Mouse (Mus musculus): Measurements from ENCODE around the gene Gm49354. TPM values are rescaled to one million over a fixed set of nuclear protein-coding genes. Genes with fewer than 3 reads are reported as not detected.
"Not testable (repeated sequence)": the region's sequence is repeated elsewhere in the genome, so short reads cannot be mapped to it uniquely, and the experiment has no call there.

Gm49354 gene
- total RNA-seq, 2 experiments from 2014 or later, result not detected

GRCm38 (mm10) chr13:59770164-59770562 is 11.9 kb downstream of the Gm49354 start:
- intact Hi-C loops (cut with DNase I), result no loop called here
- DNase-seq (ENCODE audit: extremely low spot score in 1 of 2, low spot score in 2 of 2), result peak; percentile 83 to 94

- DNase-seq (ENCODE audit: extremely low spot score in 1 of 2, low spot score in 2 of 2), result peak; percentile 100
- intact Hi-C loops (cut with DNase I), result no loop called here
These were observed 12.5 kb downstream of the Gm49354 start, which contains the start of gene Isca1 for GRCm38 (mm10) chr13:59769296-59770163. TSS of gene Isca1 (minus strand) at chr13:59769810.

- no peak for DNase-seq (ENCODE audit: extremely low spot score in 1 of 2, low spot score in 2 of 2)
- intact Hi-C loops (cut with DNase I), result no loop called here
These were observed 13.5 kb downstream of the Gm49354 start for GRCm38 (mm10) chr13:59768531-59768930.

- intact Hi-C loops (cut with DNase I), result no loop called here
- DNase-seq (ENCODE audit: extremely low spot score in 1 of 2, low spot score in 2 of 2), result no peak
These were observed 15.1 kb downstream of the Gm49354 start for GRCm38 (mm10) chr13:59766786-59767515.

GRCm38 (mm10) chr13:59762791-59763190 is 19.3 kb downstream of the Gm49354 start:
- intact Hi-C loops (cut with DNase I), result no loop called here

GRCm38 (mm10) chr13:59756906-59757305 is 25.1 kb downstream of the Gm49354 start:
- DNase-seq (ENCODE audit: extremely low spot score in 1 of 2, low spot score in 2 of 2), result no peak
- intact Hi-C loops (cut with DNase I), result no loop called here

More at GRCm38 (mm10) chr13:59762791-59763190, 19.3 kb downstream of the Gm49354 start:
- no peak for DNase-seq (ENCODE audit: extremely low spot score in 1 of 2, low spot score in 2 of 2)

- no peak for DNase-seq (ENCODE audit: extremely low spot score in 1 of 2, low spot score in 2 of 2)
- intact Hi-C loops (cut with DNase I), result no loop called here
These were observed 31.7 kb downstream of the Gm49354 start for GRCm38 (mm10) chr13:59750310-59750709.

GRCm38 (mm10) chr13:59746711-59747110 is 35.3 kb downstream of the Gm49354 start, which contains the start of gene 1700014D04Rik:
TSS of gene 1700014D04Rik (minus strand) at chr13:59746752.
- no peak for DNase-seq (ENCODE audit: extremely low spot score in 1 of 2, low spot score in 2 of 2)
- intact Hi-C loops (cut with DNase I), result no loop called here

GRCm38 (mm10) chr13:59746164-59746563 is 35.9 kb downstream of the Gm49354 start:
- no peak for DNase-seq (ENCODE audit: extremely low spot score in 1 of 2, low spot score in 2 of 2)
- intact Hi-C loops (cut with DNase I), result no loop called here

- DNase-seq (ENCODE audit: extremely low spot score in 1 of 2, low spot score in 2 of 2), result no peak
- intact Hi-C loops (cut with DNase I), result no loop called here
These were observed 36.6 kb downstream of the Gm49354 start for GRCm38 (mm10) chr13:59745462-59745861.

GRCm38 (mm10) chr13:59741697-59742096 is 40.3 kb downstream of the Gm49354 start:
- intact Hi-C loops (cut with DNase I), result no loop called here
- peak in 1 of 2 experiments; percentile 53 for DNase-seq (ENCODE audit: extremely low spot score in 1 of 2, low spot score in 2 of 2)

- intact Hi-C loops (cut with DNase I), result no loop called here
- DNase-seq (ENCODE audit: extremely low spot score in 1 of 2, low spot score in 2 of 2), result no peak
These were observed 40.9 kb downstream of the Gm49354 start for GRCm38 (mm10) chr13:59741096-59741495.

- intact Hi-C loops (cut with DNase I), result no loop called here
- DNase-seq (ENCODE audit: extremely low spot score in 1 of 2, low spot score in 2 of 2), result no peak
These were observed 42.6 kb downstream of the Gm49354 start for GRCm38 (mm10) chr13:59739397-59739796.

GRCm38 (mm10) chr13:59738455-59738854 is 43.6 kb downstream of the Gm49354 start:
- intact Hi-C loops (cut with DNase I), result no loop called here
- DNase-seq (ENCODE audit: extremely low spot score in 1 of 2, low spot score in 2 of 2), result no peak

- DNase-seq (ENCODE audit: extremely low spot score in 1 of 2, low spot score in 2 of 2), result no peak
- intact Hi-C loops (cut with DNase I), result no loop called here
These were observed 46.9 kb downstream of the Gm49354 start for GRCm38 (mm10) chr13:59735190-59735589.

- DNase-seq (ENCODE audit: extremely low spot score in 1 of 2, low spot score in 2 of 2); intact Hi-C loops (cut with DNase I): not testable (repeated sequence)
These were observed 47.7 kb downstream of the Gm49354 start for GRCm38 (mm10) chr13:59734347-59734746.

GRCm38 (mm10) chr13:59733936-59734335 is 48.1 kb downstream of the Gm49354 start:
- intact Hi-C loops (cut with DNase I), result no loop called here
- no peak for DNase-seq (ENCODE audit: extremely low spot score in 1 of 2, low spot score in 2 of 2)

- no peak for DNase-seq (ENCODE audit: extremely low spot score in 1 of 2, low spot score in 2 of 2)
- intact Hi-C loops (cut with DNase I), result no loop called here
These were observed 50.4 kb downstream of the Gm49354 start, which contains the start of gene Spata31d1d for GRCm38 (mm10) chr13:59731652-59732051. TSS of gene Spata31d1d (minus strand) at chr13:59731752.

- intact Hi-C loops (cut with DNase I), result loop anchor here (5.0 to 10.0 kb wide), 2 partner anchors 51 to 194 kb away; partner anchors contain the start of gene Golm1
- peak; percentile 83 to 88 for DNase-seq (ENCODE audit: extremely low spot score in 1 of 2, low spot score in 2 of 2)
These were observed 53.5 kb downstream of the Gm49354 start for GRCm38 (mm10) chr13:59728378-59729093.

Data from left cerebral cortex, postnatal 10 days (tissue).